Mouse (Mus musculus): Measurements from ENCODE around the gene Vash2.

- TF ChIP-seq CTCF (conservative IDR thresholded peaks at IDR 0.05; ENCODE audit: insufficient read depth, insufficient read length, low read depth, low read length) (no peak), POLR2A (IDR thresholded peaks at IDR 0.05; ENCODE audit: low read depth, low read length) (no peak)
Measured at GRCm38 (mm10) chr1:190981412-190981811, 2.3 kb upstream of the Vash2 start.
